Mouse (Mus musculus) midbrain, embryonic 12.5 days (tissue): ENCODE data around the gene Ar. TPM values are rescaled to one million over a fixed set of nuclear protein-coding genes. Genes with fewer than 3 reads are reported as not detected.
A peak's percentile ranks its signal among the peaks of the same experiment; 100 is the strongest.

ENCODE experiments used
- ATAC-seq: fragments of 200-750 bp; cut with Nextera tagmentation; 2 replicates; pipeline ENCODE4 v1.8.0; 2017; ENCODE audit warnings: low read depth, moderate TSS enrichment, moderate library complexity; ENCODE audit not compliant: low FRiP score
- H3K27ac ChIP-seq: fragments of 300-500 bp; sonication (generic); replicated peaks from 2 replicates; pipeline ENCODE4 v1.5.1; 2016; ENCODE audit warnings: mild to moderate bottlenecking
- H3K27me3 ChIP-seq: fragments of 300-500 bp; sonication (generic); 2 replicates; pipeline ENCODE4 v1.6.1; 2016; ENCODE audit warnings: mild to moderate bottlenecking
- H3K36me3 ChIP-seq: fragments of 300-500 bp; sonication (generic); 2 replicates; pipeline ENCODE4 v1.6.1; 2016
- H3K4me1 ChIP-seq: fragments of 300-500 bp; sonication (generic); 2 replicates; pipeline ENCODE4 v1.6.1; 2016
- H3K4me2 ChIP-seq: fragments of 300-500 bp; sonication (generic); replicated peaks from 2 replicates; pipeline ENCODE4 v1.6.1; 2016; ENCODE audit warnings: mild to moderate bottlenecking, moderate library complexity
- H3K4me3 ChIP-seq: fragments of 300-500 bp; sonication (generic); 2 replicates; pipeline ENCODE4 v1.5.1; 2016; ENCODE audit warnings: mild to moderate bottlenecking
- H3K9ac ChIP-seq: fragments of 300-500 bp; sonication (generic); replicated peaks from 2 replicates; pipeline ENCODE4 v1.6.1; 2016; ENCODE audit warnings: mild to moderate bottlenecking, moderate library complexity
- H3K9me3 ChIP-seq: fragments of 300-500 bp; sonication (generic); 2 replicates; pipeline ENCODE4 v1.6.1; 2016; ENCODE audit warnings: mild to moderate bottlenecking
- WGBS: fragments of 180-500 bp; shearing (Covaris S2); methylation state at CpG from one replicate; pipeline ENCODE4 v1.1.7; 2016; 5-methylcytosine and 5-hydroxymethylcytosine counted together
- polyA plus RNA-seq: library from polyadenylated mRNA; unstranded; fragments of >200 nt; fragmentation: Nextera tagmentation; extraction: Ambion mirVana; gene quantifications from 2 replicates; pipeline ENCODE4 v1.2.1, GENCODE M21; 2016

Gene Ar
- polyA plus RNA-seq: 0.04 and 0.13 TPM in 2 replicates

- H3K4me3 ChIP-seq: peak within 1 kb of the TSS; percentile 43
- peak within 1 kb of the TSS; percentile 66 for H3K4me2 ChIP-seq
- H3K27ac ChIP-seq: no peak within 1 kb of the TSS
- peaks cover 39% of the 10 kb centered on the region for H3K27me3 ChIP-seq
- WGBS: 13% methylated on average over 23 of the region's 27 CpGs
- H3K9ac ChIP-seq: no peak within 1 kb of the TSS; the same call in 1 of the 2 replicates
- H3K4me1 ChIP-seq: no peaks in the 10 kb centered on the region; the same call in 1 of the 2 replicates
- H3K9me3 ChIP-seq: no peaks in the 10 kb centered on the region
- no peaks in the 10 kb centered on the region for H3K36me3 ChIP-seq
- ATAC-seq: peak; percentile 57
These were observed at the start of gene Ar for GRCm38 (mm10) chrX:98148531-98149342. Gene Ar, plus strand, starts transcription at chrX:98148769.

- peak; percentile 61 for ATAC-seq
- 25% methylated on average over 30 of the region's 30 CpGs for WGBS
- peak overlapping the region; percentile 66 for H3K4me2 ChIP-seq
- H3K9ac ChIP-seq: no peak overlapping the region; the same call in 1 of the 2 replicates
- no peak overlapping the region for H3K27ac ChIP-seq
- H3K27me3 ChIP-seq: peaks cover 39% of the 10 kb centered on the region
- no peaks in the 10 kb centered on the region for H3K36me3 ChIP-seq
- no peaks in the 10 kb centered on the region; the same call in 1 of the 2 replicates for H3K4me1 ChIP-seq
- no peaks in the 10 kb centered on the region for H3K9me3 ChIP-seq
- peak overlapping the region; percentile 43 for H3K4me3 ChIP-seq
These were observed 1.3 kb downstream of the Ar start for GRCm38 (mm10) chrX:98149724-98150392.

DNA sequence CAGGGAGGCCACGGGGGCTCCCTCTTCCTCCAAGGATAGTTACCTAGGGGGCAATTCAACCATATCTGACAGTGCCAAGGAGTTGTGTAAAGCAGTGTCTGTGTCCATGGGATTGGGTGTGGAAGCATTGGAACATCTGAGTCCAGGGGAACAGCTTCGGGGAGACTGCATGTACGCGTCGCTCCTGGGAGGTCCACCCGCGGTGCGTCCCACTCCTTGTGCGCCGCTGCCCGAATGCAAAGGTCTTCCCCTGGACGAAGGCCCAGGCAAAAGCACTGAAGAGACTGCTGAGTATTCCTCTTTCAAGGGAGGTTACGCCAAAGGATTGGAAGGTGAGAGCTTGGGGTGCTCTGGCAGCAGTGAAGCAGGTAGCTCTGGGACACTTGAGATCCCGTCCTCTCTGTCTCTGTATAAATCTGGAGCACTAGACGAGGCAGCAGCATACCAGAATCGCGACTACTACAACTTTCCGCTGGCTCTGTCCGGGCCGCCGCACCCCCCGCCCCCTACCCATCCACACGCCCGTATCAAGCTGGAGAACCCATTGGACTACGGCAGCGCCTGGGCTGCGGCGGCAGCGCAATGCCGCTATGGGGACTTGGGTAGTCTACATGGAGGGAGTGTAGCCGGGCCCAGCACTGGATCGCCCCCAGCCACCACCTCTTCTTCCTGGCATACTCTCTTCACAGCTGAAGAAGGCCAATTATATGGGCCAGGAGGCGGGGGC, 2.0 kb downstream of the Ar start:
- peak; percentile 55 for ATAC-seq
- WGBS: 31% methylated on average over 32 of the region's 33 CpGs
- H3K4me2 ChIP-seq: peak overlapping the region; percentile 66
- no peak overlapping the region for H3K27ac ChIP-seq
- H3K9me3 ChIP-seq: no peaks in the 10 kb centered on the region
- H3K36me3 ChIP-seq: no peaks in the 10 kb centered on the region
- H3K4me3 ChIP-seq: peak overlapping the region; percentile 43
- no peak overlapping the region for H3K9ac ChIP-seq
- H3K4me1 ChIP-seq: no peaks in the 10 kb centered on the region; the same call in 1 of the 2 replicates
- H3K27me3 ChIP-seq: peaks cover 39% of the 10 kb centered on the region

GRCm38 (mm10) chrX:98189759-98190158, 41.2 kb downstream of the Ar start:
- Histone ChIP-seq H3K4me2 (no peak overlapping the region), H3K27ac (no peak overlapping the region), H3K36me3 (no peaks in the 10 kb centered on the region), H3K4me1 (no peaks in the 10 kb centered on the region), H3K4me3 (no peak overlapping the region), H3K9ac (no peak overlapping the region), H3K9me3 (no peaks in the 10 kb centered on the region), H3K27me3 (no peaks in the 10 kb centered on the region)
- no peak for ATAC-seq

DNA sequence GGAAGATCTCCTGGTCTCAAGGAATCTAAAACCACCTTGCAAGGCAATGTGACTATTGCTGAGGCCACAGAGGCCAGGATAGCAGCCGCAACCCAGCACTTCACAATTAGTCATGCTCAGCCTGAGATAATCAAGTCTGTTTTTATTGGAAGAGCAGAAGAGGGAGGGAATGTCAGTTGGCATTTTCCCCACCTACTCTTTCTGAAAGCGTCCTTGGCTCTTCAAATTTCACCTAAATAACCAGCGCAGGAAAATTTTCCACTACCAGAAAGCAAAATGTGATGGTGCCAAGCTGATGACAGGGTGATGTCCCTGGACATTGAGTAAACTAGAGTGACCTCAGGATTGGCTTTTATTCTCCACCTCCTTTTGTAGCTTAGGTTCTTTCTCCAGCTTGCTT, 57.2 kb downstream of the Ar start:
- 71% methylated on average over 3 of the region's 3 CpGs for WGBS
- ATAC-seq: no peak
- Histone ChIP-seq H3K4me2 (no peak overlapping the region), H3K4me3 (no peak overlapping the region), H3K4me1 (no peaks in the 10 kb centered on the region), H3K27me3 (no peaks in the 10 kb centered on the region), H3K36me3 (no peaks in the 10 kb centered on the region), H3K9ac (no peak overlapping the region), H3K9me3 (no peaks in the 10 kb centered on the region), H3K27ac (no peak overlapping the region)

- no peaks in the 10 kb centered on the region for H3K27me3 ChIP-seq
- no peaks in the 10 kb centered on the region for H3K36me3 ChIP-seq
- H3K9me3 ChIP-seq: no peaks in the 10 kb centered on the region
- H3K4me2 ChIP-seq: no peak overlapping the region
- 79% methylated on average over 4 of the region's 4 CpGs for WGBS
- no peak overlapping the region for H3K4me3 ChIP-seq
- no peak for ATAC-seq
- no peak overlapping the region for H3K27ac ChIP-seq
- no peak overlapping the region for H3K9ac ChIP-seq
- H3K4me1 ChIP-seq: no peaks in the 10 kb centered on the region
These were observed 58.6 kb downstream of the Ar start for GRCm38 (mm10) chrX:98207166-98207565.

GRCm38 (mm10) chrX:98216103-98216502, 67.5 kb downstream of the Ar start:
- no peak for ATAC-seq
- no peak overlapping the region for H3K9ac ChIP-seq
- H3K4me1 ChIP-seq: no peaks in the 10 kb centered on the region
- H3K4me3 ChIP-seq: no peak overlapping the region
- no peak overlapping the region for H3K4me2 ChIP-seq
- no peaks in the 10 kb centered on the region for H3K9me3 ChIP-seq
- H3K36me3 ChIP-seq: no peaks in the 10 kb centered on the region
- H3K27ac ChIP-seq: no peak overlapping the region
- WGBS: 70% methylated on average over 1 of the region's 1 CpGs
- H3K27me3 ChIP-seq: no peaks in the 10 kb centered on the region

DNA sequence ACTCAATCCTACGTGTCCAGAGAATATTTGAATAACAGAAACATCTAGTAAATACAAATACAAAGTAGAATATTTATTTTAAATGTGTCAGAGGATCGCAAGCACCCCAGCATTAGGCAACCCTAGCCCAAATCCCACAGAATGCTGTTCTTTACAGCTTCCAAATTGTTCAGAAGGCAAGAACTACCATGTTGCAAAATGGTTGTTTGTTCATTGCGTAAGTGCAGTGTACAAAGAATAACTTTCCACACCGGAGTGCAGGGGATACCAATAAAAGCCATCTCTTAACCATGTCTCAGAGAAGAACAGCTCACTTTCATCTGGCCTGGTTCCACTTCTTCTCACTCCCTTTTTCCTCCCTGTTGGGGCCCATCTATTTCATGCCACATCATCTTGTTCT, 90.4 kb downstream of the Ar start:
- Histone ChIP-seq H3K27me3 (no peaks in the 10 kb centered on the region), H3K9ac (no peak overlapping the region), H3K4me1 (no peaks in the 10 kb centered on the region), H3K36me3 (no peaks in the 10 kb centered on the region), H3K4me3 (no peak overlapping the region), H3K9me3 (no peaks in the 10 kb centered on the region), H3K4me2 (no peak overlapping the region), H3K27ac (no peak overlapping the region)
- 78% methylated on average over 4 of the region's 4 CpGs for WGBS
- no peak for ATAC-seq

GRCm38 (mm10) chrX:98245108-98245507, 96.5 kb downstream of the Ar start:
- no peak for ATAC-seq
- WGBS: 89% methylated on average over 2 of the region's 2 CpGs
- no peaks in the 10 kb centered on the region for H3K9me3 ChIP-seq
- no peak overlapping the region for H3K27ac ChIP-seq
- H3K9ac ChIP-seq: no peak overlapping the region
- H3K27me3 ChIP-seq: no peaks in the 10 kb centered on the region
- H3K4me3 ChIP-seq: no peak overlapping the region
- no peaks in the 10 kb centered on the region for H3K36me3 ChIP-seq
- H3K4me2 ChIP-seq: no peak overlapping the region
- no peaks in the 10 kb centered on the region for H3K4me1 ChIP-seq

DNA sequence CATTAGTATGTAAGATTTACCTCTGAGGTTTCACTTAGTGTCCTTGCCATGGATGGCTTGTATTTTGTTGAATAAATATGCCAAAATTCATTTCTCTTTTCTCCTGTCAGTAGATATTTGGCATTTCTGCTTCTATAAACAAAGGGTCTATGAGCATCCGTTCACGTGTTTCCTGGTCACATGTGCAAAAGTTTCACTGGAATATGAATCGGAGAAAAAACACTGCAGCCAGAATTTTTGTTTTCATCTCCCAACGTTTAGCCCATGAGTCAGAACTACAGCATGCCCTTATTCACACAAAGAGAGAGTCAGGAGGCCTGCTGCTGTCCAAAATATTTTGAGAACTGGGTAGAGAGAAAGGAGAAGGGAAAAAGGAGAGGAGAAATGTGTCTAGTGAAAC, 99.8 kb downstream of the Ar start:
- H3K4me1 ChIP-seq: no peaks in the 10 kb centered on the region
- H3K27ac ChIP-seq: no peak overlapping the region
- no peak overlapping the region for H3K4me2 ChIP-seq
- H3K36me3 ChIP-seq: no peaks in the 10 kb centered on the region
- no peaks in the 10 kb centered on the region for H3K9me3 ChIP-seq
- H3K9ac ChIP-seq: no peak overlapping the region
- ATAC-seq: no peak
- H3K4me3 ChIP-seq: no peak overlapping the region
- WGBS: 80% methylated on average over 4 of the region's 4 CpGs
- no peaks in the 10 kb centered on the region; the same call in 1 of the 2 replicates for H3K27me3 ChIP-seq

GRCm38 (mm10) chrX:98259620-98260019, 111.1 kb downstream of the Ar start:
- Histone ChIP-seq H3K36me3 (no peaks in the 10 kb centered on the region), H3K27ac (no peak overlapping the region), H3K9ac (no peak overlapping the region), H3K9me3 (no peaks in the 10 kb centered on the region), H3K4me3 (no peak overlapping the region), H3K27me3 (no peaks in the 10 kb centered on the region), H3K4me1 (no peaks in the 10 kb centered on the region), H3K4me2 (no peak overlapping the region)
- ATAC-seq: no peak
- 94% methylated on average over 2 of the region's 2 CpGs for WGBS

GRCm38 (mm10) chrX:98265755-98266154, 117.2 kb downstream of the Ar start:
- Histone ChIP-seq H3K4me1 (no peaks in the 10 kb centered on the region), H3K9me3 (no peaks in the 10 kb centered on the region), H3K27ac (no peak overlapping the region), H3K36me3 (no peaks in the 10 kb centered on the region), H3K9ac (no peak overlapping the region), H3K4me2 (no peak overlapping the region), H3K4me3 (no peak overlapping the region), H3K27me3 (no peaks in the 10 kb centered on the region)
- no peak for ATAC-seq
- WGBS: 92% methylated on average over 2 of the region's 2 CpGs
